Mouse (Mus musculus): ENCODE measurements around the gene Eva1c. TPM values are rescaled to one million over a fixed set of nuclear protein-coding genes. Genes with fewer than 3 reads are reported as not detected.

The Eva1c gene
- polyA plus RNA-seq, 1 experiment from 2014 or later = 2.5 TPM

GRCm38 (mm10) chr16:90878135-90878860 lies 51.8 kb downstream of the Eva1c start:
- H3K36me3 ChIP-seq (replicated peaks) = no peaks in the 10 kb centered on the region
- no peak overlapping the region for H3K27ac ChIP-seq
- no peak overlapping the region for H3K9ac ChIP-seq
- H3K27me3 ChIP-seq (replicated peaks) = no peaks in the 10 kb centered on the region
- ATAC-seq (replicated peaks) = no peak
- WGBS = 89% methylated on average over 3 of the region's 3 CpGs
- H3K4me3 ChIP-seq = no peak overlapping the region
- no peaks in the 10 kb centered on the region for H3K4me1 ChIP-seq
- H3K9me3 ChIP-seq = no peaks in the 10 kb centered on the region
- H3K4me2 ChIP-seq = no peak overlapping the region

- no peaks in the 10 kb centered on the region for H3K9me3 ChIP-seq
- no peaks in the 10 kb centered on the region for H3K27me3 ChIP-seq (replicated peaks)
- no peak for ATAC-seq (replicated peaks)
- H3K36me3 ChIP-seq (replicated peaks) = no peaks in the 10 kb centered on the region
- no peak overlapping the region for H3K4me2 ChIP-seq
- H3K9ac ChIP-seq = no peak overlapping the region
- H3K4me3 ChIP-seq = no peak overlapping the region
- no peak overlapping the region for H3K27ac ChIP-seq
- WGBS = 63% methylated on average over 8 of the region's 8 CpGs
- H3K4me1 ChIP-seq = no peaks in the 10 kb centered on the region
Measured at GRCm38 (mm10) chr16:90882501-90882977, 56.0 kb downstream of the Eva1c start.

- H3K9me3 ChIP-seq = no peaks in the 10 kb centered on the region
- H3K36me3 ChIP-seq (replicated peaks) = no peaks in the 10 kb centered on the region
- no peaks in the 10 kb centered on the region for H3K27me3 ChIP-seq (replicated peaks)
- no peak for ATAC-seq (replicated peaks)
- no peak overlapping the region for H3K4me2 ChIP-seq
- H3K9ac ChIP-seq = no peak overlapping the region
- no peak overlapping the region for H3K4me3 ChIP-seq
- no peaks in the 10 kb centered on the region for H3K4me1 ChIP-seq
- WGBS = 85% methylated on average over 2 of the region's 2 CpGs
- H3K27ac ChIP-seq = no peak overlapping the region
Measured at GRCm38 (mm10) chr16:90885351-90885750, 58.8 kb downstream of the Eva1c start.

- 78% methylated on average over 9 of the region's 9 CpGs for WGBS
- no peak for ATAC-seq (replicated peaks)
- Histone ChIP-seq H3K4me2 (no peak overlapping the region), H3K9me3 (no peaks in the 10 kb centered on the region), H3K27me3 (replicated peaks) (no peaks in the 10 kb centered on the region), H3K36me3 (replicated peaks) (no peaks in the 10 kb centered on the region), H3K4me3 (no peak overlapping the region), H3K27ac (no peak overlapping the region), H3K9ac (no peak overlapping the region), H3K4me1 (no peaks in the 10 kb centered on the region)
Measured at GRCm38 (mm10) chr16:90885781-90886565, 59.5 kb downstream of the Eva1c start.

GRCm38 (mm10) chr16:90890683-90891082 lies 64.2 kb downstream of the Eva1c start:
- no peak overlapping the region for H3K4me2 ChIP-seq
- H3K9ac ChIP-seq = no peak overlapping the region
- H3K27me3 ChIP-seq (replicated peaks) = no peaks in the 10 kb centered on the region
- no peaks in the 10 kb centered on the region for H3K36me3 ChIP-seq (replicated peaks)
- 0 out of 2 replicates have a peak, but pooled peaks cover 4% of the 10 kb centered on the region for H3K4me1 ChIP-seq
- no peaks in the 10 kb centered on the region for H3K9me3 ChIP-seq
- no peak overlapping the region for H3K27ac ChIP-seq
- WGBS = 89% methylated on average over 9 of the region's 9 CpGs
- no peak for ATAC-seq (replicated peaks)
- no peak overlapping the region for H3K4me3 ChIP-seq

GRCm38 (mm10) chr16:90891601-90892000 lies 65.1 kb downstream of the Eva1c start:
- WGBS = 66% methylated on average over 14 of the region's 14 CpGs
- H3K36me3 ChIP-seq (replicated peaks) = no peaks in the 10 kb centered on the region
- H3K9me3 ChIP-seq = no peaks in the 10 kb centered on the region
- H3K4me3 ChIP-seq = no peak overlapping the region
- no peak overlapping the region for H3K9ac ChIP-seq
- H3K4me2 ChIP-seq = no peak overlapping the region
- H3K4me1 ChIP-seq = 0 out of 2 replicates have a peak, but pooled peaks cover 4% of the 10 kb centered on the region
- ATAC-seq (replicated peaks) = no peak
- H3K27me3 ChIP-seq (replicated peaks) = no peaks in the 10 kb centered on the region
- H3K27ac ChIP-seq = no peak overlapping the region

GRCm38 (mm10) chr16:90892081-90892480 lies 65.6 kb downstream of the Eva1c start:
- no peak overlapping the region for H3K9ac ChIP-seq
- no peak overlapping the region for H3K4me2 ChIP-seq
- 0 out of 2 replicates have a peak, but pooled peaks cover 4% of the 10 kb centered on the region for H3K4me1 ChIP-seq
- H3K9me3 ChIP-seq = no peaks in the 10 kb centered on the region
- no peaks in the 10 kb centered on the region for H3K27me3 ChIP-seq (replicated peaks)
- no peak overlapping the region for H3K27ac ChIP-seq
- 75% methylated on average over 8 of the region's 8 CpGs for WGBS
- no peak for ATAC-seq (replicated peaks)
- no peaks in the 10 kb centered on the region for H3K36me3 ChIP-seq (replicated peaks)
- H3K4me3 ChIP-seq = no peak overlapping the region

- Histone ChIP-seq H3K9ac (no peak overlapping the region), H3K27ac (no peak overlapping the region), H3K9me3 (no peaks in the 10 kb centered on the region), H3K4me2 (no peak overlapping the region), H3K4me3 (no peak overlapping the region), H3K4me1 (0 out of 2 replicates have a peak, but pooled peaks cover 4% of the 10 kb centered on the region), H3K27me3 (replicated peaks) (no peaks in the 10 kb centered on the region), H3K36me3 (replicated peaks) (no peaks in the 10 kb centered on the region)
- WGBS = 66% methylated on average over 7 of the region's 7 CpGs
- no peak for ATAC-seq (replicated peaks)
Measured at GRCm38 (mm10) chr16:90893019-90893418, 66.5 kb downstream of the Eva1c start.

- H3K27me3 ChIP-seq (replicated peaks) = no peaks in the 10 kb centered on the region
- WGBS = 64% methylated on average over 9 of the region's 9 CpGs
- H3K4me2 ChIP-seq = no peak overlapping the region
- H3K9ac ChIP-seq = no peak overlapping the region
- H3K27ac ChIP-seq = no peak overlapping the region
- no peak for ATAC-seq (replicated peaks)
- H3K36me3 ChIP-seq (replicated peaks) = no peaks in the 10 kb centered on the region
- no peak overlapping the region for H3K4me3 ChIP-seq
- H3K4me1 ChIP-seq = 0 out of 2 replicates have a peak, but pooled peaks cover 4% of the 10 kb centered on the region
- H3K9me3 ChIP-seq = no peaks in the 10 kb centered on the region
Measured at GRCm38 (mm10) chr16:90893792-90894191, 67.3 kb downstream of the Eva1c start.

- Histone ChIP-seq H3K4me2 (no peak overlapping the region), H3K27ac (no peak overlapping the region), H3K27me3 (replicated peaks) (no peaks in the 10 kb centered on the region), H3K4me1 (no peaks in the 10 kb centered on the region), H3K9me3 (no peaks in the 10 kb centered on the region), H3K4me3 (no peak overlapping the region), H3K9ac (no peak overlapping the region), H3K36me3 (replicated peaks) (no peaks in the 10 kb centered on the region)
- 84% methylated on average over 3 of the region's 3 CpGs for WGBS
- ATAC-seq (replicated peaks) = no peak
Measured at GRCm38 (mm10) chr16:90897651-90898050, 71.1 kb downstream of the Eva1c start.

GRCm38 (mm10) chr16:90899498-90899897 lies 73.0 kb downstream of the Eva1c start:
- no peak overlapping the region for H3K4me3 ChIP-seq
- no peak overlapping the region for H3K9ac ChIP-seq
- no peak overlapping the region for H3K4me2 ChIP-seq
- H3K27me3 ChIP-seq (replicated peaks) = no peaks in the 10 kb centered on the region
- no peaks in the 10 kb centered on the region for H3K36me3 ChIP-seq (replicated peaks)
- H3K4me1 ChIP-seq = no peaks in the 10 kb centered on the region
- WGBS = 42% methylated on average over 12 of the region's 12 CpGs
- ATAC-seq (replicated peaks) = no peak
- H3K27ac ChIP-seq = no peak overlapping the region
- no peaks in the 10 kb centered on the region for H3K9me3 ChIP-seq

- no peaks in the 10 kb centered on the region for H3K27me3 ChIP-seq (replicated peaks)
Measured at GRCm38 (mm10) chr16:90901364-90901763, 74.8 kb downstream of the Eva1c start.

More at GRCm38 (mm10) chr16:90901364-90901763, 74.8 kb downstream of the Eva1c start:
- WGBS = 77% methylated on average over 4 of the region's 4 CpGs
- Histone ChIP-seq H3K9me3 (no peaks in the 10 kb centered on the region), H3K4me2 (no peak overlapping the region), H3K4me3 (no peak overlapping the region), H3K4me1 (no peaks in the 10 kb centered on the region), H3K9ac (no peak overlapping the region), H3K36me3 (replicated peaks) (no peaks in the 10 kb centered on the region), H3K27ac (no peak overlapping the region)
- ATAC-seq (replicated peaks) = no peak
